Mouse (Mus musculus) lung, adult 2 months (tissue): ENCODE results near the gene Slc41a3. TPM values are rescaled to one million over a fixed set of nuclear protein-coding genes. Genes with fewer than 3 reads are reported as not detected.
A peak's percentile ranks its signal among the peaks of the same experiment; 100 is the strongest.

Experiments used
- DNase-seq: peaks from one replicate; pipeline ENCODE4 v3.0.0; 2022
- H3K4me1 ChIP-seq: fragments of 200-500 bp; 2 replicates; pipeline ENCODE4 v1.6.1; 2011; ENCODE audit warnings: low read length; ENCODE audit not compliant: control insufficient read depth, insufficient read depth
- H3K4me3 ChIP-seq: fragments of 200-500 bp; replicated peaks from 2 replicates; pipeline ENCODE3; 2011; ENCODE audit warnings: low read depth, mild to moderate bottlenecking, control low read depth, low read length; ENCODE audit errors: extremely low read depth
- CTCF ChIP-seq: fragments of 200-500 bp; IDR thresholded peaks from 2 replicates; pipeline ENCODE4 v1.5.1; 2011; ENCODE audit warnings: mild to moderate bottlenecking, low read length, control low read depth; ENCODE audit not compliant: insufficient read depth
- POLR2A ChIP-seq: fragments of 200-500 bp; IDR thresholded peaks from 2 replicates; pipeline ENCODE4 v1.6.1; 2011; ENCODE audit warnings: low read depth, mild to moderate bottlenecking, control low read depth, low read length, borderline replicate concordance; ENCODE audit errors: extremely low read depth
- WGBS: fragments of 180-500 bp; shearing (Covaris S2); methylation state at CpG from one replicate; pipeline ENCODE4 v1.1.7; 2018; 5-methylcytosine and 5-hydroxymethylcytosine counted together
- polyA plus RNA-seq: library from polyadenylated mRNA; depleted of rRNA; stranded (reverse); fragments of >200 nt; gene quantifications from 2 replicates; pipeline ENCODE4 v1.2.3, GENCODE M21; 2012

Slc41a3 gene
- polyA plus RNA-seq, 1 experiment, result 13.8 TPM

DNA sequence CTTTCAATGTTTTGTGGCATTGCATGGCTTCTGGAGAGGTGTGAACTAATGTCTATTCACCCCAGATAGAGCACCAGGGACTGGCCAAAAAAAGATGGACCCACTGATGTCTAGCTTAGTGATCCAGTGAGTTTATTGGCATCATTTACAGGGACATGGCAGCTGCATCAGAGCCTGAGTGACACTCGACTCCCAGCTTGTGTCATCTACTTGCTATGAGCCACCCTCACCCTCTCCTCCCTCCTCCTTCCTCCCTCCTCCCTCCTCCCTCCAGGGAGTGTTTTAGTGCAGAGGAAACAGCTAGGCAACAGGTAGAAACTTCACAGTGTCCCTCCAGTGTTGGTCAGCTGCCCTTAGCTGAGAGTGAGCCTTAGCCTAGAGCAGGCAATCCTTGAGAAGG lies 9.6 kb upstream of the Slc41a3 start:
- TF ChIP-seq POLR2A (no peak), CTCF (no peak)
- no peak for DNase-seq
- 58% methylated on average over 1 of the region's 1 CpGs for WGBS
- Histone ChIP-seq H3K4me1 (no peaks in the 10 kb centered on the region), H3K4me3 (no peak overlapping the region)

GRCm38 (mm10) chr6:90597060-90597459 lies 7.5 kb upstream of the Slc41a3 start:
- no peak overlapping the region for H3K4me3 ChIP-seq

DNA sequence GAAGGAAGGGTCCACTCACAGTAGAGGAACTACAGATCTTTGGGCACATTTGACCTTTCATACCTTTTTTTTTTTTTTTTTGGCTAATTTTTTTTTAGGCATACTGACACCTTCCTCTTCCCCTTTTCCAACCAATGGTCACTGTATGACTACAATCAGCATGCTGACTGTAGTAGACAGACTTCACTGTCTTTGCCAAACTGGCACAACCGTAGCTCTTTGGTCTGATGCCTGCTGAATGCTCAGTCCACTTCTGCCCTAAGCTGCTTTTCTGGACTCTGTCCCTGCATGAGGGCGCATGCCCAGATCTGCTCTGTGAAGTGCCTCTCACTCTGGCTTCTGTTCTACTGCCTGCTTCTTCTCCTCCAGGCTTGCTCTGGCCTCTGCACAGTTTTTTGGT lies 6.9 kb upstream of the Slc41a3 start:
- 67% methylated on average over 2 of the region's 2 CpGs for WGBS
- no peak for DNase-seq

More at GRCm38 (mm10) chr6:90597060-90597459, 7.5 kb upstream of the Slc41a3 start:
- no peak for TF ChIP-seq POLR2A
- TF ChIP-seq CTCF, result no peak
- DNase-seq, result no peak
- 89% methylated on average over 4 of the region's 4 CpGs for WGBS
- H3K4me1 ChIP-seq, result no peaks in the 10 kb centered on the region

GRCm38 (mm10) chr6:90598197-90598596 lies 6.3 kb upstream of the Slc41a3 start:
- 82% methylated on average over 6 of the region's 6 CpGs for WGBS
- no peak for TF ChIP-seq POLR2A
- TF ChIP-seq CTCF, result no peak
- Histone ChIP-seq H3K4me3 (no peak overlapping the region), H3K4me1 (no peaks in the 10 kb centered on the region)
- no peak for DNase-seq

More for the DNA sequence above, 6.9 kb upstream of the Slc41a3 start:
- no peak overlapping the region for H3K4me3 ChIP-seq
- no peaks in the 10 kb centered on the region for H3K4me1 ChIP-seq
- no peak for TF ChIP-seq POLR2A
- no peak for TF ChIP-seq CTCF

GRCm38 (mm10) chr6:90600351-90600750 lies 4.2 kb upstream of the Slc41a3 start:
- no peak for TF ChIP-seq POLR2A
- H3K4me3 ChIP-seq, result no peak overlapping the region
- H3K4me1 ChIP-seq, result no peaks in the 10 kb centered on the region
- WGBS, result 74% methylated on average over 4 of the region's 4 CpGs
- DNase-seq, result no peak

- TF ChIP-seq POLR2A, result no peak
- TF ChIP-seq CTCF, result no peak
- no peak for DNase-seq
- Histone ChIP-seq H3K4me3 (no peak overlapping the region), H3K4me1 (peaks cover 2% of the 10 kb centered on the region; the same call in 1 of the 2 replicates)
- 68% methylated on average over 7 of the region's 7 CpGs for WGBS
Measured at GRCm38 (mm10) chr6:90601736-90602135, 2.8 kb upstream of the Slc41a3 start.

DNA sequence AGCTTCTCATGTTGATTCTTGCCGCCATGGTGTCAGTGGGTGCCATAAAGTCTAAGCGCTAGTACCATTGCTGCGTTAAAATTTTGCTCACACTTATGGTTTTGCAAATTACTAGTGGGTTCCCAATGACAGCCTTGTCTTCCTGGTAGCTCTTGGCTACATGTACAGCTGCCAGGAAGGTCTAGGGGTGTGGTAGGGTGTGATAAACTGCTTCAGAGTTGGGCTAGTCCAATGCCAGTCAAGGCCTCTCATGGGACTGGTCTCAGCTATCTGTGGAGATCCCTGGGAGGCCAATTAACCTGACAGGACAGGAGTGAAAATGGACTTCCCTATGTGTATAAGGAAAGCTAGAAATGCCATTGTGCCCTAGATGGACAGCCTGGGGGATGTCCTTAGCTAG lies 2.2 kb upstream of the Slc41a3 start:
- whole genome bisulfite sequencing, result 99% methylated on average over 3 of the region's 3 CpGs
- Histone ChIP-seq H3K4me1 (peaks cover 2% of the 10 kb centered on the region; the same call in 1 of the 2 replicates), H3K4me3 (no peak overlapping the region)
- TF ChIP-seq CTCF (no peak), POLR2A (no peak)
- DNase-seq, result no peak

DNA sequence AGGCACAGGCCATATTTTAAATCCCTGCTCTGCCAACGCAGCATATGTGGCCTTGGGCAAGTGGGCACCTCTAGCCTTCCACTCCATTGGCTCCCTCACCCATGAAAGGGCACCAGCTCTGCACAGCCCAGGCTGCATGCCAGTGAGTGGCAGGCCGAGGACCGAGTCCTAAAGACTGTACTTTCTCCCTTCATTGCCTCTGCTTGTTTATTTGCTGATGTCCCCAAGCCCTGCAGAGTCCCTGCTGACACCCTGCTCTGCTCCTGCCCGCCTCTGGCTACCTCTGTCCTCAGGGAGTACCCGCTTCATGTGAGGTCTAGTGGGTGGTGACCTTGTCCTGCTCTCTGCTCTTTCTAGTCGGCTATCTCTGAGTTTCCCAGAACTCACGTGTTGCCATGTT lies 1.4 kb upstream of the Slc41a3 start:
- Histone ChIP-seq H3K4me1 (peaks cover 2% of the 10 kb centered on the region; the same call in 1 of the 2 replicates), H3K4me3 (no peak overlapping the region)
- 74% methylated on average over 7 of the region's 7 CpGs for WGBS
- TF ChIP-seq CTCF (no peak), POLR2A (no peak)
- DNase-seq, result no peak

DNA sequence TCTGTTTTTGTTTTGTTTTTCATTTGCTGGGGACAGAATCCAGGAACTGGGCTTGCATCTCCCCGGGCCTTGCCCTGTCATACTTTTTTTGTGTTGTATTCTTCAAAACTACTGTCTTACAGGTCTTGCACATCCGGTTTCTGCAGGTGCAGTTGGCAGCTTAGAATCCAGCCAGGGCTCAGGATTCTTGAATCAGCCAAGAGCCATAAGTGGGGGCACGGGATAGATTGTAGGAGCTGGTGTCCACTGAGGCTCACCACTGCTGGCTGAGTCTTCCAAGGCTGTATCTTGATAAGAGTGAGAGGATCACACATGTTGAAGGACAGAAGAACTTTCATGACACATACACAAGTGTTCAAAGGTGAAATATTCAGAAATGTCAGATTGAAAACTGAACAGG lies 395 bp upstream of the Slc41a3 start:
- peak; percentile 13 for DNase-seq
- Histone ChIP-seq H3K4me1 (peaks cover 2% of the 10 kb centered on the region; the same call in 1 of the 2 replicates), H3K4me3 (no peak overlapping the region)
- WGBS, result 54% methylated on average over 3 of the region's 3 CpGs
- no peak for TF ChIP-seq POLR2A
- no peak for TF ChIP-seq CTCF

- TF ChIP-seq CTCF, result no peak
- no peak for TF ChIP-seq POLR2A
- H3K4me1 ChIP-seq, result peaks cover 2% of the 10 kb centered on the region; the same call in 1 of the 2 replicates
- DNase-seq, result no peak
- H3K4me3 ChIP-seq, result peak overlapping the region; percentile 89
- WGBS, result 22% methylated on average over 5 of the region's 5 CpGs
Measured at GRCm38 (mm10) chr6:90605298-90605665, 757 bp downstream of the Slc41a3 start.
